Mouse (Mus musculus) heart, postnatal 0 days (tissue): ENCODE data around the gene Pla2g2f.

Source experiments
- CTCF ChIP-seq: IDR thresholded peaks from 2 replicates; pipeline ENCODE4 v1.5.1; 2016; ENCODE audit warnings: antibody characterized with exemption, control low read depth, low read depth
- EP300 ChIP-seq: IDR thresholded peaks from 2 replicates; pipeline ENCODE4 v1.6.1; 2016; ENCODE audit warnings: antibody characterized with exemption, low read depth

DNA sequence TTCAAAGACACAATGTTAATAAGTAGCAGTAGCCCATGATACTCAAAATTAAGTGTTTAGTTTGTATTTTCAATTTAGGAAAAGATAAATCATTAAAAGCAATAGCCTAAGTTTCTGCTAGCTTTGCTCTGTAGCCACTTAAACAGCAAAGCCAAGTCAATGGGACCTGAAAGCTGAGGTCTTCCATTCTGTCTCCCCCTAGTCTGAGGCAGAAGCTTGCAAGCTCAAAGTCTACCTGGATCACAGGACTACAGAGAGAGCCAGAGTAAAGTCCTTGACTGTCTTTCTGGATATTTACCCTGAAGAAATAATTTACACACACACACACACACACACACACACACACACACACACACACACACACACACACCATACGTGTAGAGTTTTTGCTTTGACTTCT lies 43.2 kb downstream of the Pla2g2f start:
- TF ChIP-seq CTCF = no peak
- TF ChIP-seq EP300 = no peak
